Mouse (Mus musculus) embryo, embryonic 9.5 days (tissue): ENCODE measurements at regions not wholly inside any gene's neighbourhood (a gene's known extent, or its start where the extent isn't known, plus 50 kb on each side); places are given as distances from the start of the nearest gene placed in this dataset.

Source experiments
- DNase-seq: peaks from one replicate; pipeline ENCODE4 v3.0.0-alpha.2; 2017; ENCODE audit errors: extremely low spot score

- DNase-seq, result no peak
These were observed 284.6 kb upstream of the Noct start for GRCm38 (mm10) chr3:50939602-50940001.

- DNase-seq, result no peak
These were observed 283.6 kb upstream of the Noct start for GRCm38 (mm10) chr3:50940656-50941055.

GRCm38 (mm10) chr3:50953456-50953855, 270.8 kb upstream of the Noct start:
- DNase-seq, result no peak

GRCm38 (mm10) chr3:50970386-50970785, 253.9 kb upstream of the Noct start:
- no peak for DNase-seq

- no peak for DNase-seq
These were observed 251.2 kb upstream of the Noct start for GRCm38 (mm10) chr3:50973081-50973480.

GRCm38 (mm10) chr3:50976141-50976780, 248.0 kb upstream of the Noct start:
- no peak for DNase-seq

- no peak for DNase-seq
These were observed 247.4 kb upstream of the Noct start for GRCm38 (mm10) chr3:50976818-50977217.

GRCm38 (mm10) chr3:50978636-50979035, 245.6 kb upstream of the Noct start:
- DNase-seq, result no peak

GRCm38 (mm10) chr3:50979592-50979991, 244.7 kb upstream of the Noct start:
- no peak for DNase-seq

GRCm38 (mm10) chr3:50981751-50982150, 242.5 kb upstream of the Noct start:
- DNase-seq, result no peak

- DNase-seq, result no peak
These were observed 241.6 kb upstream of the Noct start for GRCm38 (mm10) chr3:50982649-50983048.

- peak; percentile 40 for DNase-seq
These were observed 241.1 kb upstream of the Noct start for GRCm38 (mm10) chr3:50983126-50983525.

- DNase-seq, result peak; percentile 31
These were observed 240.1 kb upstream of the Noct start for GRCm38 (mm10) chr3:50983962-50984765.

- no peak for DNase-seq
These were observed 236.4 kb upstream of the Noct start for GRCm38 (mm10) chr3:50987821-50988220.

- no peak for DNase-seq
These were observed 233.4 kb upstream of the Noct start for GRCm38 (mm10) chr3:50990810-50991209.

GRCm38 (mm10) chr3:50992581-50993313, 231.5 kb upstream of the Noct start:
- DNase-seq, result peak; percentile 27

GRCm38 (mm10) chr3:50999745-51000144, 224.5 kb upstream of the Noct start:
- no peak for DNase-seq

- no peak for DNase-seq
These were observed 223.3 kb upstream of the Noct start for GRCm38 (mm10) chr3:51000938-51001337.

- no peak for DNase-seq
These were observed 221.6 kb upstream of the Noct start for GRCm38 (mm10) chr3:51002662-51003061.

- DNase-seq, result no peak
These were observed 220.6 kb upstream of the Noct start for GRCm38 (mm10) chr3:51003506-51004170.

- DNase-seq, result no peak
These were observed 220.0 kb upstream of the Noct start for GRCm38 (mm10) chr3:51004216-51004615.

GRCm38 (mm10) chr3:51009098-51009497, 215.1 kb upstream of the Noct start:
- DNase-seq, result no peak
